Mouse (Mus musculus): ENCODE measurements around the gene Sparc. TPM values are rescaled to one million over a fixed set of nuclear protein-coding genes. Genes with fewer than 3 reads are reported as not detected.

The Sparc gene
- total RNA-seq, 2 experiments from 2014 or later, result 0.85 to 1.7 TPM

DNA sequence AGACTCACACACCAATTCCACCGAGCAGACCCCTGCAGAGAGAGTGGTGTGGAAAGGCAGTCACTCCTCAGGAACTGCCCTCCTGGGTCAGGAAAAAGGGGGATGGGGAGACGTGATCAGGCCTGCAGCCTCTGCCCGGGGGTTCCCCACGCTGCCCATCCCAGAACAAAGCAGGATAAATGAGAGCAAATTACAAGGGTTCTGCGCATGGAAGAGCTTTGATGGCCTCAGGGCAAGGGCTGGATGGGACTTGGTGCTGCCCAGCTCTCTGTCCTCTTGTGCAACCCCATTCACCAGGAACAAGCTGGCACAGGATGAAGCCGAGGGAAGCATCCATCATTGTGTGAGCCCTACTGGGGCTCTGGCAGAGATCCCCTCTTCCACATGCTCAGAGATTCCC, 51.0 kb downstream of the Sparc start:
- ATAC-seq (replicated peaks; ENCODE audit: low FRiP score, poor library complexity, severe bottlenecking), result no peak

DNA sequence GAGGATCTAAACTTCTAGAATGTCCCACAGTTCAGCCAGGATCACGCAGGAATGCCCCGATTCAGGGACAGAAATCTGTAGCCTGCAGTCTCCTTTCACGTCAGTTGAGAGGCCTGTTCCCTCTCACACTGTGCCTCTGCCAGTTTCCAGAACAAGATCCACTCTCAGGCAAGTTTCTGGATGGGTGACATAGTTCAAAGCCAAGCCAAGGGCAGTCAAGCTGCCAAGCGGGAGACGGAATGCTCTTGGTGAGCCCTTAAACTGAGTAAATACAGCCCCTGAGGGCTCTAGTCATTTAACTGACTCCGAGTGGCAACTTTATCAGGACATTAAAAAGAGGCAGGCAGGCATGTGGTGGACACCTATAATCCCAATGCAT, 53.9 kb downstream of the Sparc start:
- no peak for ATAC-seq (replicated peaks; ENCODE audit: low FRiP score, poor library complexity, severe bottlenecking)

GRCm38 (mm10) chr11:55368388-55369092, 54.4 kb downstream of the Sparc start:
- ATAC-seq (replicated peaks; ENCODE audit: low FRiP score, poor library complexity, severe bottlenecking), result no peak

DNA sequence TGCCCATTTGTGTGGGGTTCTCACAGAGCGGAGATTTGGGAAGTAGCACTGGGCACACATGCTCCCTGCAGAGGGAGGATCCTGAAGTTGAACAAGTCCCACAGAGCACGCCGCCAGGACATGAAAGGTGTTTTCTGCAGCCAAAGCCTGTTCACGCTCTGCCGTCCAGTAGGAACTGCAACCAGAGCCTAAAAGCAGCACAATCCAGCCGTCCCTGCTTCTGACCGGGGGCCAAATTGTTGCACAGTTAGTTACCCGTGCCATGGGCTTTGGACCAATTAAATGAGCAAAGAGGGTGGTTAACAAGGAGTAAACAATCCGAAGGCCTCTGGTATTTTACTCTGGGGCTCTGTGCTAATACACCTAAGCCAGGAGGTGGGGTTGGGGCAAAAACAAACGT, 55.2 kb downstream of the Sparc start:
- no peak for ATAC-seq (replicated peaks; ENCODE audit: low FRiP score, poor library complexity, severe bottlenecking)

DNA sequence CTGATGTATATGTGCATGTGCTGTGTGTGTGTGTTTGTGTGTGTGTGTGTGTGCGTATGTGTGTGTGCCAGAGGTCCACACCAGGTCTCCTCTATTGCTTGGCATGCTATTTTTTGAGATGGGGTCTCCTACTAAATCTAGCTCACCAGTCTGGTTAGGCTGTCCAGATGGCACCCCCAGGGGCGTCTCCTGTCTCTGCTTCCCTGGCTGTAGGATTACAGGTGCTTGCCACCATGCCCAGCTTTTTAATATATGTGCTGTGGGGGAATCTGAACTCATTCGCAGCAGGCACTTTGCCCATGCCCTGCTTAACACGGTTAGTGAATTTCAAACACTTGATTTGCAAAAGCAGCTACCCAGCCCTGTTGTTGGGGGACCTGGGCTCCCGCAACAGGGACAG, 57.1 kb downstream of the Sparc start:
- ATAC-seq (replicated peaks; ENCODE audit: low FRiP score, poor library complexity, severe bottlenecking), result no peak

DNA sequence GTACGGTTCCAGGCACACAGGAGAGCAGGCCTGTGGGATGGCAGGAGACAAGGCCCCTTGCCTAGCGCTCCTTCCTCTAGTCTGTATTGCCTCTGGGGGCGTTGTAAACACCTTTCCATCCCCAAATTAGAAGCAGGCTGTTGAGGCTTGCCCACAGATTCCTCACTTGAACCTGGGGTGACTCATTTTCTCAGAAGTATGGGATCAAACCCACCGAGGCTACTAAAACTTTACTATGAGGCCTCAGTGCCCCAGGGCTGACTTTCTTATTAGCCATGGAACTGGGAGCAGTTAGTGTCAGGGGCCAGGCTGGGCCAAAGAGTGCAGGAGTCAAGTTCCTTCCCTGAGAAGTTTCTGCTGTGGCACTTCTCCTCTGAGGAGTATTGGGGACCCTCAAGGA, 57.7 kb downstream of the Sparc start:
- no peak for ATAC-seq (replicated peaks; ENCODE audit: low FRiP score, poor library complexity, severe bottlenecking)

- ATAC-seq (replicated peaks; ENCODE audit: low FRiP score, poor library complexity, severe bottlenecking), result no peak
These were observed 58.3 kb downstream of the Sparc start for GRCm38 (mm10) chr11:55364662-55365061.

DNA sequence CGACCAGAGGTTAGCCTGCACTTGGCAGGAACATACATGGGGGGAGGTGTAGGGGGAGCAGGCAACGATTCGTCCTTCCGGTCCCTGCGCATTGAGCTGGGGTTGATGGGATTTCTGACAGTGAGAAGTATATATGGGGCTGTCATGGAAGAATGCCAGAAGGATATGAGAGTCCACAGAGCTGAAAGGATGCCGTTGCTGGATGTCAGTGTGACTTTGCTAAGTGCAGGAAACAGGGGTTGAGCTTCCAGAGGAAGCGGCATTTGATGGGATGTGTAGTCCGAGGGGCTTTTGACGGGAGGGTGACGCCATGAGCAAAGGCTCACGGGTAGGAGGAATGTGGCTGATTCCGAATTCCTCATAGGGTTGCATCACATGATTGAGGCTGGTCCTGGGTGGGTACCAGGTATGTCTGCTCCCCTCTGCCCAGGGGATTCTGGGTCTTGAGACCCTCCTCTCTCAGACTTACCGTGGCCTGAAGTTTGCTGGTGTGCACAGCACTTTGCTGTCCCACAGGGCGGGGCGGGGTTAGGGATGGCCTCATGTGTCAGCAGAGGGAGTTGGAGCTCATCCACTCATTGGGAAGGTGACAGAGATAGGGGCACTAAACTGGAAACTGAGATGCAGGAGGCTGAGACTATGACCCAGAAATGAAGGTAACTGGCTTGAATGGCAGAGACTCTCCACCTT, 64.7 kb downstream of the Sparc start:
- ATAC-seq (replicated peaks; ENCODE audit: low FRiP score, poor library complexity, severe bottlenecking), result no peak

GRCm38 (mm10) chr11:55356846-55357245, 66.1 kb downstream of the Sparc start:
- no peak for ATAC-seq (replicated peaks; ENCODE audit: low FRiP score, poor library complexity, severe bottlenecking)

Other genes with a start within 250 kb of the Sparc start
- gene Slc36a2, start 238.1 kb downstream of the Sparc start, total RNA-seq (2015; ENCODE audit: low replicate concordance), result not detected in 2 replicates
- gene Slc36a2, start 238.1 kb downstream of the Sparc start, total RNA-seq (2017; ENCODE audit: low replicate concordance), result 0.34 TPM in 1 of 2 replicates, not detected in the other
- 2.5 and 4.6 TPM in 2 replicates for gene Slc36a1, start 218.8 kb downstream of the Sparc start, total RNA-seq (2015; ENCODE audit: low replicate concordance)
- gene Slc36a1, start 218.8 kb downstream of the Sparc start, total RNA-seq (2017; ENCODE audit: low replicate concordance), result 1.7 and 1.8 TPM in 2 replicates
- not detected in 2 replicates for gene Fat2, start 86.6 kb downstream of the Sparc start, total RNA-seq (2015; ENCODE audit: low replicate concordance)
- not detected in 2 replicates for gene Fat2, start 86.6 kb downstream of the Sparc start, total RNA-seq (2017; ENCODE audit: low replicate concordance)
- 25.9 and 45.8 TPM in 2 replicates for gene Atox1, start 38.1 kb upstream of the Sparc start, total RNA-seq (2015; ENCODE audit: low replicate concordance)
- 18.7 and 20.2 TPM in 2 replicates for gene Atox1, start 38.1 kb upstream of the Sparc start, total RNA-seq (2017; ENCODE audit: low replicate concordance)
- gene G3bp1, start 46.5 kb upstream of the Sparc start, total RNA-seq (2015; ENCODE audit: low replicate concordance), result 13.3 and 18.2 TPM in 2 replicates
- gene G3bp1, start 46.5 kb upstream of the Sparc start, total RNA-seq (2017; ENCODE audit: low replicate concordance), result 19.0 and 20.9 TPM in 2 replicates
- gene Glra1, start 185.0 kb upstream of the Sparc start, total RNA-seq (2015; ENCODE audit: low replicate concordance), result not detected in 2 replicates
- gene Glra1, start 185.0 kb upstream of the Sparc start, total RNA-seq (2017; ENCODE audit: low replicate concordance), result not detected in 2 replicates